Mouse (Mus musculus): ENCODE measurements around the gene Krtap9-3. TPM values are rescaled to one million over a fixed set of nuclear protein-coding genes. Genes with fewer than 3 reads are reported as not detected.
"Not testable (repeated sequence)": the region's sequence is repeated elsewhere in the genome, so short reads cannot be mapped to it uniquely, and the experiment has no call there.

The Krtap9-3 gene
- polyA plus RNA-seq, 1 experiment = not detected

GRCm38 (mm10) chr11:99633293-99633692 is 35.4 kb upstream of the Krtap9-3 start:
- H3K4me1 ChIP-seq (replicated peaks; ENCODE audit: control insufficient read depth, insufficient read depth, low read length) = no peaks in the 10 kb centered on the region
- no peak for TF ChIP-seq CTCF (IDR thresholded peaks at IDR 0.05; ENCODE audit: borderline replicate concordance, control insufficient read depth, extremely low read depth, insufficient read depth, low read length, poor library complexity)
- TF ChIP-seq POLR2A (IDR thresholded peaks at IDR 0.05; ENCODE audit: control insufficient read depth, extremely low read depth, insufficient read depth, low read length, poor library complexity) = no peak
- 48% methylated on average over 2 of the region's 2 CpGs for WGBS
- no peak overlapping the region for H3K4me3 ChIP-seq (ENCODE audit: control insufficient read depth, insufficient read depth, low read length)
- H3K27ac ChIP-seq (ENCODE audit: control insufficient read depth, insufficient read depth, low read length) = no peak overlapping the region
- no peak for DNase-seq
- H3K36me3 ChIP-seq (ENCODE audit: control insufficient read depth, insufficient read depth, low read length) = no peaks in the 10 kb centered on the region
- no peaks in the 10 kb centered on the region for H3K27me3 ChIP-seq (ENCODE audit: control insufficient read depth, insufficient read depth, low read length)

GRCm38 (mm10) chr11:99630890-99631289 is 33.0 kb upstream of the Krtap9-3 start:
- TF ChIP-seq CTCF (IDR thresholded peaks at IDR 0.05; ENCODE audit: borderline replicate concordance, control insufficient read depth, extremely low read depth, insufficient read depth, low read length, poor library complexity) = no peak
- no peak for TF ChIP-seq POLR2A (IDR thresholded peaks at IDR 0.05; ENCODE audit: control insufficient read depth, extremely low read depth, insufficient read depth, low read length, poor library complexity)
- Histone ChIP-seq H3K4me3 (ENCODE audit: control insufficient read depth, insufficient read depth, low read length) (no peak overlapping the region), H3K27ac (ENCODE audit: control insufficient read depth, insufficient read depth, low read length) (no peak overlapping the region), H3K36me3 (ENCODE audit: control insufficient read depth, insufficient read depth, low read length) (no peaks in the 10 kb centered on the region), H3K4me1 (replicated peaks; ENCODE audit: control insufficient read depth, insufficient read depth, low read length) (no peaks in the 10 kb centered on the region), H3K27me3 (ENCODE audit: control insufficient read depth, insufficient read depth, low read length) (no peaks in the 10 kb centered on the region)
- 72% methylated on average over 3 of the region's 3 CpGs for WGBS
- no peak for DNase-seq

- DNase-seq = no peak
- 86% methylated on average over 4 of the region's 4 CpGs for WGBS
- Histone ChIP-seq H3K4me3 (ENCODE audit: control insufficient read depth, insufficient read depth, low read length) (no peak within 1 kb of the TSS), H3K27ac (ENCODE audit: control insufficient read depth, insufficient read depth, low read length) (no peak within 1 kb of the TSS), H3K27me3 (ENCODE audit: control insufficient read depth, insufficient read depth, low read length) (no peaks in the 10 kb centered on the region), H3K36me3 (ENCODE audit: control insufficient read depth, insufficient read depth, low read length) (no peaks in the 10 kb centered on the region), H3K4me1 (replicated peaks; ENCODE audit: control insufficient read depth, insufficient read depth, low read length) (no peaks in the 10 kb centered on the region)
- no peak for TF ChIP-seq POLR2A (IDR thresholded peaks at IDR 0.05; ENCODE audit: control insufficient read depth, extremely low read depth, insufficient read depth, low read length, poor library complexity)
- TF ChIP-seq CTCF (IDR thresholded peaks at IDR 0.05; ENCODE audit: borderline replicate concordance, control insufficient read depth, extremely low read depth, insufficient read depth, low read length, poor library complexity) = no peak
These were observed 30.2 kb upstream of the Krtap9-3 start, which contains the start of gene Krtap4-1 for GRCm38 (mm10) chr11:99628138-99628537. TSS of gene Krtap4-1 (minus strand) at chr11:99628238.

GRCm38 (mm10) chr11:99620335-99620734 is 22.4 kb upstream of the Krtap9-3 start, which contains the start of gene Gm11562:
TSS of gene Gm11562 (minus strand) at chr11:99620435.
- H3K36me3 ChIP-seq (ENCODE audit: control insufficient read depth, insufficient read depth, low read length) = no peaks in the 10 kb centered on the region
- 74% methylated on average over 2 of the region's 2 CpGs for WGBS
- no peaks in the 10 kb centered on the region for H3K4me1 ChIP-seq (replicated peaks; ENCODE audit: control insufficient read depth, insufficient read depth, low read length)
- H3K27ac ChIP-seq (ENCODE audit: control insufficient read depth, insufficient read depth, low read length) = no peak within 1 kb of the TSS
- no peaks in the 10 kb centered on the region for H3K27me3 ChIP-seq (ENCODE audit: control insufficient read depth, insufficient read depth, low read length)
- TF ChIP-seq POLR2A (IDR thresholded peaks at IDR 0.05; ENCODE audit: control insufficient read depth, extremely low read depth, insufficient read depth, low read length, poor library complexity) (no peak), CTCF (IDR thresholded peaks at IDR 0.05; ENCODE audit: borderline replicate concordance, control insufficient read depth, extremely low read depth, insufficient read depth, low read length, poor library complexity) (no peak)
- no peak for DNase-seq
- H3K4me3 ChIP-seq (ENCODE audit: control insufficient read depth, insufficient read depth, low read length) = no peak within 1 kb of the TSS

- Histone ChIP-seq H3K36me3 (ENCODE audit: control insufficient read depth, insufficient read depth, low read length) (no peaks in the 10 kb centered on the region), H3K27me3 (ENCODE audit: control insufficient read depth, insufficient read depth, low read length) (no peaks in the 10 kb centered on the region), H3K4me1 (replicated peaks; ENCODE audit: control insufficient read depth, insufficient read depth, low read length) (no peaks in the 10 kb centered on the region), H3K27ac (ENCODE audit: control insufficient read depth, insufficient read depth, low read length) (no peak within 1 kb of the TSS), H3K4me3 (ENCODE audit: control insufficient read depth, insufficient read depth, low read length) (no peak within 1 kb of the TSS)
- DNase-seq = no peak
- TF ChIP-seq CTCF (IDR thresholded peaks at IDR 0.05; ENCODE audit: borderline replicate concordance, control insufficient read depth, extremely low read depth, insufficient read depth, low read length, poor library complexity) (no peak), POLR2A (IDR thresholded peaks at IDR 0.05; ENCODE audit: control insufficient read depth, extremely low read depth, insufficient read depth, low read length, poor library complexity) (no peak)
- 58% methylated on average over 3 of the region's 3 CpGs for WGBS
These were observed 17.0 kb upstream of the Krtap9-3 start, which contains the start of gene Krtap2-4 for GRCm38 (mm10) chr11:99614796-99615363. TSS of gene Krtap2-4 (minus strand) at chr11:99614846.

GRCm38 (mm10) chr11:99610089-99610488 is 12.2 kb upstream of the Krtap9-3 start, which contains the start of gene Gm11937:
TSS of gene Gm11937 (minus strand) at chr11:99610189.
- H3K27me3 ChIP-seq (ENCODE audit: control insufficient read depth, insufficient read depth, low read length); H3K4me3 ChIP-seq (ENCODE audit: control insufficient read depth, insufficient read depth, low read length); H3K36me3 ChIP-seq (ENCODE audit: control insufficient read depth, insufficient read depth, low read length); H3K27ac ChIP-seq (ENCODE audit: control insufficient read depth, insufficient read depth, low read length); H3K4me1 ChIP-seq (replicated peaks; ENCODE audit: control insufficient read depth, insufficient read depth, low read length); DNase-seq: not testable (repeated sequence)
- WGBS = 69% methylated on average over 1 of the region's 2 CpGs

GRCm38 (mm10) chr11:99609126-99609525 is 11.2 kb upstream of the Krtap9-3 start:
- no peaks in the 10 kb centered on the region for H3K36me3 ChIP-seq (ENCODE audit: control insufficient read depth, insufficient read depth, low read length)
- H3K4me1 ChIP-seq (replicated peaks; ENCODE audit: control insufficient read depth, insufficient read depth, low read length) = no peaks in the 10 kb centered on the region
- no peak overlapping the region for H3K27ac ChIP-seq (ENCODE audit: control insufficient read depth, insufficient read depth, low read length)
- H3K4me3 ChIP-seq (ENCODE audit: control insufficient read depth, insufficient read depth, low read length) = no peak overlapping the region
- WGBS = 74% methylated on average over 1 of the region's 1 CpGs
- DNase-seq = no peak
- no peak for TF ChIP-seq POLR2A (IDR thresholded peaks at IDR 0.05; ENCODE audit: control insufficient read depth, extremely low read depth, insufficient read depth, low read length, poor library complexity)
- no peak for TF ChIP-seq CTCF (IDR thresholded peaks at IDR 0.05; ENCODE audit: borderline replicate concordance, control insufficient read depth, extremely low read depth, insufficient read depth, low read length, poor library complexity)
- no peaks in the 10 kb centered on the region for H3K27me3 ChIP-seq (ENCODE audit: control insufficient read depth, insufficient read depth, low read length)

- not testable (repeated sequence) for H3K4me3 ChIP-seq (ENCODE audit: control insufficient read depth, insufficient read depth, low read length); DNase-seq; H3K4me1 ChIP-seq (replicated peaks; ENCODE audit: control insufficient read depth, insufficient read depth, low read length); H3K27me3 ChIP-seq (ENCODE audit: control insufficient read depth, insufficient read depth, low read length); H3K27ac ChIP-seq (ENCODE audit: control insufficient read depth, insufficient read depth, low read length); H3K36me3 ChIP-seq (ENCODE audit: control insufficient read depth, insufficient read depth, low read length)
- WGBS = 45% methylated on average over 1 of the region's 1 CpGs
These were observed 5.3 kb upstream of the Krtap9-3 start, which contains the start of gene Gm11938 for GRCm38 (mm10) chr11:99603208-99603607. TSS of gene Gm11938 (minus strand) at chr11:99603308.
